Mouse (Mus musculus): ENCODE results near the gene Stxbp4. TPM values are rescaled to one million over a fixed set of nuclear protein-coding genes. Genes with fewer than 3 reads are reported as not detected.

Gene Stxbp4
- polyA plus RNA-seq, 1 experiment from 2014 or later: 44.1 TPM

DNA sequence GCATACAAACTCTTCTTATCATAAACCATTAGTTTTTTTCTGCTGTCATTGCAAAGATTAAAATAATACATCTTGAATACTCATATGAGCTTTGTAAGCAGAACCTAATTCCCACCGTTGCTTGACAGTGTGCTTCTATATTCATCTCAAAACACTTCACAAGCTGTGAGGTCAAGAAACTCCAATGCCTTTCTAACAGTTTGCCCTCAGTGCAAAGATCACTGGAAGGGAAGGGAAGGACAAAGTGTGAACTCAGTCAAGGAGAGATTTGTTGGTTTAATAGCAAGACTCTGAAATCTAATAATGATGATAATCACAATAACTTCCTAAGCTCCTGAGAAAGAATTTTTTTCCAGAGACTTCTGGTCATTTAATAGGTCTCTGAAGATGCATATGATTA, 10.1 kb downstream of the Stxbp4 start:
- WGBS: 96% methylated on average over 1 of the region's 1 CpGs
- no peaks in the 10 kb centered on the region for H3K36me3 ChIP-seq (ENCODE audit: control insufficient read depth, insufficient read depth, low read length)
- H3K4me1 ChIP-seq (ENCODE audit: control insufficient read depth, insufficient read depth, low read length): no peaks in the 10 kb centered on the region
- H3K27me3 ChIP-seq (ENCODE audit: control insufficient read depth, insufficient read depth, low read length): no peaks in the 10 kb centered on the region
- H3K9me3 ChIP-seq (ENCODE audit: control insufficient read depth, low read length): no peaks in the 10 kb centered on the region
- ATAC-seq (ENCODE audit: insufficient number of reproducible peaks, low FRiP score, low TSS enrichment, low read depth): no peak
- H3K9ac ChIP-seq (ENCODE audit: low read length): no peak overlapping the region
- no peak overlapping the region for H3K4me3 ChIP-seq (ENCODE audit: low read depth, low read length)
- DNase-seq (ENCODE audit: low spot score): no peak
- no peak overlapping the region for H3K4me2 ChIP-seq (ENCODE audit: low read depth, severe bottlenecking)
- no peak overlapping the region for H3K27ac ChIP-seq (replicated peaks; ENCODE audit: low read depth, low read length)

DNA sequence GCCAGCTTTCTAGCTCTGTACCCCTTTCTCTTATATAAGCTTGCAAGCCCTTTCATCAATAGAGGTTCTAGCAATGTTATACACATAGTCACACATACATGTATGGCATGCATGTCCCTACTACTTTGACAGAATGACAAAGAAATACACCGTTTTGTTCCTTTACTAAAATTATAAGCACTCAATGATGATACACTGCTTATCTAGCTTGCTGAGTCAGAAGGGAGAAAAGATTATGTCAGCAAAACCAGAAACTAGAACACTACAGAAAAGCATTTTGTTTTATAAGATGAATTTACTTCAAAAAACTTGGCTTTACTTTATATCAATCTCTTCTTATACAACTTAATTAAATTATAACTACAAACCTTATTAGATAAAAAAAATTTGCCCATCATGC, 12.7 kb downstream of the Stxbp4 start:
- no peak overlapping the region for H3K27ac ChIP-seq (replicated peaks; ENCODE audit: low read depth, low read length)
- H3K27me3 ChIP-seq (ENCODE audit: control insufficient read depth, insufficient read depth, low read length): no peaks in the 10 kb centered on the region
- 94% methylated on average over 1 of the region's 1 CpGs for WGBS
- no peak overlapping the region for H3K4me3 ChIP-seq (ENCODE audit: low read depth, low read length)
- no peaks in the 10 kb centered on the region for H3K9me3 ChIP-seq (ENCODE audit: control insufficient read depth, low read length)
- DNase-seq (ENCODE audit: low spot score): no peak
- H3K4me1 ChIP-seq (ENCODE audit: control insufficient read depth, insufficient read depth, low read length): no peaks in the 10 kb centered on the region
- H3K36me3 ChIP-seq (ENCODE audit: control insufficient read depth, insufficient read depth, low read length): no peaks in the 10 kb centered on the region
- ATAC-seq (ENCODE audit: insufficient number of reproducible peaks, low FRiP score, low TSS enrichment, low read depth): no peak
- no peak overlapping the region for H3K4me2 ChIP-seq (ENCODE audit: low read depth, severe bottlenecking)
- no peak overlapping the region for H3K9ac ChIP-seq (ENCODE audit: low read length)

DNA sequence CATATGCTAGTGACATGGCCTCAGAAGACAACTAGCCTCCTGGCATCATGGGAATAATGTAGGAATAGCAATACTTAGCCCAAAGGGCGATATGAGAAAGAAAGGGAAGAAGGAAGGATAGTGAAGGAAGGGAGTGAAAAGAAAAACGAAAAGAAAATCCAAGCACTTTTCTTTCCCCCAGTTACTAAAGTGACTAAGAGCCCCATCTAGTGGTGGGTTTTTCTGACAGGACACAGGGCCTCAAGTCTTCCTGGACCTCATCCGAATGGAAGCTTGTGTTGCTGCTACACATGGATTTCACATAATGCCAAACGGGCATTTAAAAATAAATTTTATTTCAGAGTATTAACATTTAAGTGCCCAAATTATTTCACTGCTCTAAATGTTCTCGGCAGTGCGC, 14.4 kb downstream of the Stxbp4 start:
- H3K4me1 ChIP-seq (ENCODE audit: control insufficient read depth, insufficient read depth, low read length): no peaks in the 10 kb centered on the region
- no peak overlapping the region for H3K4me2 ChIP-seq (ENCODE audit: low read depth, severe bottlenecking)
- H3K27ac ChIP-seq (replicated peaks; ENCODE audit: low read depth, low read length): no peak overlapping the region
- H3K4me3 ChIP-seq (ENCODE audit: low read depth, low read length): no peak overlapping the region
- DNase-seq (ENCODE audit: low spot score): no peak
- H3K9ac ChIP-seq (ENCODE audit: low read length): no peak overlapping the region
- ATAC-seq (ENCODE audit: insufficient number of reproducible peaks, low FRiP score, low TSS enrichment, low read depth): no peak
- no peaks in the 10 kb centered on the region for H3K36me3 ChIP-seq (ENCODE audit: control insufficient read depth, insufficient read depth, low read length)
- 63% methylated on average over 6 of the region's 6 CpGs for WGBS
- H3K9me3 ChIP-seq (ENCODE audit: control insufficient read depth, low read length): no peaks in the 10 kb centered on the region
- no peaks in the 10 kb centered on the region for H3K27me3 ChIP-seq (ENCODE audit: control insufficient read depth, insufficient read depth, low read length)

DNA sequence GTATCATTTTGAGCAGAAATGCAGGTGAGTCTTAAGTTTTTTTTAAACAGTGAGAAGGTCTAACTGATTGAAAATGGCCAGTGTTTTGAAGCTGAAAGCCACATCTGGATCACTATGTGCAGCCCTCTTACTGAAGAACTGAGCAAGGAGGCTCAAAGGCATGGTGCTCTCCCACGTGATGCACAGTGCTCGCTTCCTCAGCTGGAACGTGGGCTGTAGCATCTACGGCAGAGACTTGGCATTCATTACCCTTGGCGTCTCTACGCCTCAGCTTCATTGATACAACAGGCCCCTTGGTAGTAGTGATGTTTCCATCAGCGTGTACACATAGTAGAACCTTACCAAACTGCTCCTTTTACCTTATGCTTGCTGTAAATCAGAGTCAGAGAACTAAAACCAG, 15.4 kb downstream of the Stxbp4 start:
- no peak overlapping the region for H3K4me2 ChIP-seq (ENCODE audit: low read depth, severe bottlenecking)
- DNase-seq (ENCODE audit: low spot score) (no peak), ATAC-seq (ENCODE audit: insufficient number of reproducible peaks, low FRiP score, low TSS enrichment, low read depth) (no peak)
- H3K36me3 ChIP-seq (ENCODE audit: control insufficient read depth, insufficient read depth, low read length): no peaks in the 10 kb centered on the region
- H3K27ac ChIP-seq (replicated peaks; ENCODE audit: low read depth, low read length): no peak overlapping the region
- H3K27me3 ChIP-seq (ENCODE audit: control insufficient read depth, insufficient read depth, low read length): no peaks in the 10 kb centered on the region
- no peak overlapping the region for H3K4me3 ChIP-seq (ENCODE audit: low read depth, low read length)
- no peak overlapping the region for H3K9ac ChIP-seq (ENCODE audit: low read length)
- no peaks in the 10 kb centered on the region for H3K9me3 ChIP-seq (ENCODE audit: control insufficient read depth, low read length)
- no peaks in the 10 kb centered on the region for H3K4me1 ChIP-seq (ENCODE audit: control insufficient read depth, insufficient read depth, low read length)
- 95% methylated on average over 7 of the region's 7 CpGs for WGBS

DNA sequence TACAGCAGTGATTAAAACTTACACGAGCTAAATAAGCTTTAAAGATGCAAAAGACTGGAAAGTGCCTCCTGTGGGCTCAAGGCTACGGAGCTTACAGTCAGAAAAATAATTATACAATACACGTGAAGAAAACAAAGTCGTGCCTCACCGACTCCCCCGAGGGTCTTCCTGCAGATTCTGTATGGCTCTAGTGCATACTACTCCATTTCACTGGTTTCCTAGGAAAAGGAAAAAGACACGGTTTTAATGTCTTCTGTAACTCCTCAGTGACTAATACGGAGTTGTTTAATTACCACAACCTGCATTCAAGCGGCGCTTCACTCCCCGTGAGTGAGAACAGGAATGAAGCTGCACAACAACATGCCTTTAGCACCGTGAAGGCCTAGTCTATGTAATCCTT, 15.8 kb downstream of the Stxbp4 start:
- ATAC-seq (ENCODE audit: insufficient number of reproducible peaks, low FRiP score, low TSS enrichment, low read depth): no peak
- Histone ChIP-seq H3K27ac (replicated peaks; ENCODE audit: low read depth, low read length) (no peak overlapping the region), H3K36me3 (ENCODE audit: control insufficient read depth, insufficient read depth, low read length) (no peaks in the 10 kb centered on the region), H3K4me3 (ENCODE audit: low read depth, low read length) (no peak overlapping the region), H3K27me3 (ENCODE audit: control insufficient read depth, insufficient read depth, low read length) (no peaks in the 10 kb centered on the region), H3K9me3 (ENCODE audit: control insufficient read depth, low read length) (no peaks in the 10 kb centered on the region), H3K4me1 (ENCODE audit: control insufficient read depth, insufficient read depth, low read length) (no peaks in the 10 kb centered on the region), H3K4me2 (ENCODE audit: low read depth, severe bottlenecking) (no peak overlapping the region), H3K9ac (ENCODE audit: low read length) (no peak overlapping the region)
- no peak for DNase-seq (ENCODE audit: low spot score)
- 92% methylated on average over 12 of the region's 12 CpGs for WGBS

DNA sequence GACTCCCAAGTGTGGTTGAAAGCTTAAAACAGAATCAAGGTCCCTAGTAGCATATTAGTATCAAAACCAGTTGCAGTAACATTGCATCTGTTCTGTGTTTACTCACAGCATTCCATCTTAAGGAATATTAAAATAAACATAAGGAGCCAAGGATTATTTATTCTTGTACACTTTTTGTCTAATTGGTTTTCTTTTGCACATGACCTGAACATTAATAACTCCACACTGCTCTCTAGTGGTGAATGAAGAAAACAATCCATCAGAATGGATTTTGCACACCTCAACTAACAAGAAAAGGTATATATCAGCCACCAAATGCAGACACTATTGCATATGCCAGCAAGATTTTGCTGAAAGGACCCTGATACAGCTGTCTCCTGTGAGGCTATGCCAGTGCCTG, 21.5 kb downstream of the Stxbp4 start:
- no peak for ATAC-seq (ENCODE audit: insufficient number of reproducible peaks, low FRiP score, low TSS enrichment, low read depth)
- no peak overlapping the region for H3K4me3 ChIP-seq (ENCODE audit: low read depth, low read length)
- H3K27me3 ChIP-seq (ENCODE audit: control insufficient read depth, insufficient read depth, low read length): no peaks in the 10 kb centered on the region
- no peaks in the 10 kb centered on the region for H3K4me1 ChIP-seq (ENCODE audit: control insufficient read depth, insufficient read depth, low read length)
- H3K27ac ChIP-seq (replicated peaks; ENCODE audit: low read depth, low read length): no peak overlapping the region
- H3K9me3 ChIP-seq (ENCODE audit: control insufficient read depth, low read length): no peaks in the 10 kb centered on the region
- 0 out of 2 replicates have a peak, but pooled peaks cover 2% of the 10 kb centered on the region for H3K36me3 ChIP-seq (ENCODE audit: control insufficient read depth, insufficient read depth, low read length)
- H3K4me2 ChIP-seq (ENCODE audit: low read depth, severe bottlenecking): no peak overlapping the region
- DNase-seq (ENCODE audit: low spot score): no peak
- no peak overlapping the region for H3K9ac ChIP-seq (ENCODE audit: low read length)

DNA sequence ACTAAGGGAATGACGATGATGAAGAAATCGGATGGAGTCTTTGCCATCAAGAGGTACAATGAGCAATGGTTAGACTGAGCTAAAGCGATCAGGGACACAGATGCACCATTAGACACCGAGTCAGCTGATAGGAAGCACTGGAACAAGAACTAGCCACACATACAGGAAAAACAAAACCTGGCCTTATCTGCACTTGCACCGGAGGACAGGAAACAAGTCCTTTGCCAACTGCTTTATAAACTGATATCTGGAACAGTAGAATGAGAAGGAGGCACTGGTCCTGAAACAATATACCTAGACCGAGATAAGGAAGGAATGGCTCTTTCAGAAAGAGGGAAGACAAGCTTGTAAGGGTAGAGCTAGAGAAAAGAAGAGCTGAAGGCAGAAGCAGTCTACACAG, 23.1 kb downstream of the Stxbp4 start:
- DNase-seq (ENCODE audit: low spot score): no peak
- H3K27ac ChIP-seq (replicated peaks; ENCODE audit: low read depth, low read length): no peak overlapping the region
- H3K9me3 ChIP-seq (ENCODE audit: control insufficient read depth, low read length): no peaks in the 10 kb centered on the region
- H3K36me3 ChIP-seq (ENCODE audit: control insufficient read depth, insufficient read depth, low read length): 0 out of 2 replicates have a peak, but pooled peaks cover 2% of the 10 kb centered on the region
- H3K4me1 ChIP-seq (ENCODE audit: control insufficient read depth, insufficient read depth, low read length): no peaks in the 10 kb centered on the region
- ATAC-seq (ENCODE audit: insufficient number of reproducible peaks, low FRiP score, low TSS enrichment, low read depth): no peak
- H3K4me2 ChIP-seq (ENCODE audit: low read depth, severe bottlenecking): no peak overlapping the region
- no peak overlapping the region for H3K4me3 ChIP-seq (ENCODE audit: low read depth, low read length)
- no peaks in the 10 kb centered on the region for H3K27me3 ChIP-seq (ENCODE audit: control insufficient read depth, insufficient read depth, low read length)
- no peak overlapping the region for H3K9ac ChIP-seq (ENCODE audit: low read length)
- 93% methylated on average over 6 of the region's 6 CpGs for WGBS

DNA sequence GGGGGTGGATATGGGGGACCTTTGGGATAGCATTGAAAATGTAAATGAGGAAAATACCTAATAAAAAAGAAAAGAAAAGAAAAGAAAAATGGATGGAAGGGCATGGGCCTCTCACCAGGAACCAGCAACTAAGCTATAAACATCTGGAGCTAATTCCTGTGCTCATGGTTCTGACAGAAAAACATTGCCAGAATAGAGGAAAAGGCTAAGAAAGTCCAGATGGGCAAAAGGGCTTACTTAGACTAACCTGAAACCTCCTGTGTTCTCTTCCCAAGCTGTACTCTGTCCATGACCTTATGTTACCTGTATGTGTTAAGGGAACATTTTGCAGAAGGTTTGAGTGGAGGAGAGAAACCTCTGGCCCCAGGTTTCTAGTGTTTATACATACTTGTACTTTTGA, 25.8 kb downstream of the Stxbp4 start:
- Histone ChIP-seq H3K4me2 (ENCODE audit: low read depth, severe bottlenecking) (no peak overlapping the region), H3K36me3 (ENCODE audit: control insufficient read depth, insufficient read depth, low read length) (0 out of 2 replicates have a peak, but pooled peaks cover 2% of the 10 kb centered on the region), H3K4me1 (ENCODE audit: control insufficient read depth, insufficient read depth, low read length) (no peaks in the 10 kb centered on the region)

DNA sequence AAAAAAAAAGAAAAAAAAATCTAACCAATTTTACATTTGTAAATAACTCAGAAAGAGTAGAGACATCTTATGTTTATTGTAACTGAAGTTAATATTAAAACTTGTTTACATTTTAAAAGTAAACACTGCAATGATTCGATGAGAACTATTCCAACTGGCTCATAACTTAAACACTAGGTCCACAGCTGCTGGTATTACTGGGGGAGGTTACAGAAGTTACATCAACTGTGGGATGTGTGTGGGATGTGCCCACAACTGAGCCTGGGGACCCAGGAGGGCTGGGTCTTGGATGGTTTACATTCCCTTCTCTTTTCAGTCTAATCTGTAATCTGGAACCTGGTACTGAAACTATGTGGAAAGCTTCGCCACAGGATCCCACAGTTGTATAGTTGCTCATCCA, 34.8 kb downstream of the Stxbp4 start:
- DNase-seq (ENCODE audit: low spot score): no peak
- no peak for ATAC-seq (ENCODE audit: insufficient number of reproducible peaks, low FRiP score, low TSS enrichment, low read depth)
- H3K4me3 ChIP-seq (ENCODE audit: low read depth, low read length): no peak overlapping the region
- H3K27me3 ChIP-seq (ENCODE audit: control insufficient read depth, insufficient read depth, low read length): no peaks in the 10 kb centered on the region
- 92% methylated on average over 2 of the region's 2 CpGs for WGBS
- no peaks in the 10 kb centered on the region for H3K9me3 ChIP-seq (ENCODE audit: control insufficient read depth, low read length)
- no peak overlapping the region for H3K27ac ChIP-seq (replicated peaks; ENCODE audit: low read depth, low read length)
- no peak overlapping the region for H3K4me2 ChIP-seq (ENCODE audit: low read depth, severe bottlenecking)
- peaks cover 2% of the 10 kb centered on the region; the same call in 1 of the 2 replicates for H3K36me3 ChIP-seq (ENCODE audit: control insufficient read depth, insufficient read depth, low read length)
- no peak overlapping the region for H3K9ac ChIP-seq (ENCODE audit: low read length)
- H3K4me1 ChIP-seq (ENCODE audit: control insufficient read depth, insufficient read depth, low read length): no peaks in the 10 kb centered on the region

More for the DNA sequence above, 25.8 kb downstream of the Stxbp4 start:
- Histone ChIP-seq H3K27me3 (ENCODE audit: control insufficient read depth, insufficient read depth, low read length) (no peaks in the 10 kb centered on the region), H3K9ac (ENCODE audit: low read length) (no peak overlapping the region), H3K27ac (replicated peaks; ENCODE audit: low read depth, low read length) (no peak overlapping the region), H3K9me3 (ENCODE audit: control insufficient read depth, low read length) (no peaks in the 10 kb centered on the region), H3K4me3 (ENCODE audit: low read depth, low read length) (no peak overlapping the region)
- DNase-seq (ENCODE audit: low spot score) (no peak), ATAC-seq (ENCODE audit: insufficient number of reproducible peaks, low FRiP score, low TSS enrichment, low read depth) (no peak)

All from limb, embryonic 11.5 days (tissue).